Mouse (Mus musculus) E14TG2a.4 (cell line): ENCODE measurements at regions not wholly inside any gene's neighbourhood (a gene's known extent, or its start where the extent isn't known, plus 50 kb on each side); places are given as distances from the start of the nearest gene placed in this dataset.

Source experiments
- H3K27me3 ChIP-seq: 2 replicates; pipeline ENCODE4 v1.6.1; 2014; ENCODE audit warnings: low read length, control low read depth; ENCODE audit not compliant: insufficient read depth
- H3K36me3 ChIP-seq: 2 replicates; pipeline ENCODE4 v1.6.1; 2014; ENCODE audit warnings: low read length, control low read depth; ENCODE audit not compliant: insufficient read depth
- H3K4me1 ChIP-seq: replicated peaks from 2 replicates; pipeline ENCODE4 v1.6.1; 2014; ENCODE audit warnings: low read depth, low read length, control low read depth
- H3K4me3 ChIP-seq: replicated peaks from 2 replicates; pipeline ENCODE4 v1.5.1; 2014; ENCODE audit warnings: mild to moderate bottlenecking, low read length
- H3K9me3 ChIP-seq: 2 replicates; pipeline ENCODE4 v1.6.1; 2014; ENCODE audit warnings: low read length, control low read depth
- CTCF ChIP-seq: conservative IDR thresholded peaks from 2 replicates; pipeline ENCODE4 v1.5.1; 2014; ENCODE audit warnings: low read length
- NANOG ChIP-seq: IDR thresholded peaks from 2 replicates; pipeline ENCODE4 v1.6.1; 2014; ENCODE audit warnings: borderline replicate concordance, low read length, mixed read lengths
- POU5F1 ChIP-seq: IDR thresholded peaks from 2 replicates; pipeline ENCODE4 v1.6.1; 2014; ENCODE audit warnings: low read length, borderline replicate concordance

DNA sequence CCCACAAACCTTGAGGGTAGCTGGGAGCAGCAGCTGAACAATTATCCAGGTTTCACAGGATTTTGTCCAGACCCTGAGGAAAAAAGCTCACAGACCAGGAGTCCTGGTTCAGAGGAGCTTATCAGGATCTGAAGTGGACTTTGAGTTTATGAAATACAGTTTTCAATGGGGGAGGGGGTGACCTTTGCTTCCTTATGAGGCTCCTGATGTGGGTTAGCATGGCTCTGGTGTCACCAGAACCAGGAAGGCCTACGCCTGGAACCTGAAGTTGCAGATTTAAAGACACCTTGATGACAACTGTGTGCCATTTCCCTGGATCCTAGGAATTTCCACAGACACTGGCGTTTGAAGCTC is 364.7 kb downstream of the Btg1 start:
- no peaks in the 10 kb centered on the region for H3K4me1 ChIP-seq
- no peaks in the 10 kb centered on the region for H3K27me3 ChIP-seq
- no peak for TF ChIP-seq NANOG
- H3K4me3 ChIP-seq, result no peak overlapping the region
- no peaks in the 10 kb centered on the region for H3K36me3 ChIP-seq
- H3K9me3 ChIP-seq, result peaks cover 11% of the 10 kb centered on the region

DNA sequence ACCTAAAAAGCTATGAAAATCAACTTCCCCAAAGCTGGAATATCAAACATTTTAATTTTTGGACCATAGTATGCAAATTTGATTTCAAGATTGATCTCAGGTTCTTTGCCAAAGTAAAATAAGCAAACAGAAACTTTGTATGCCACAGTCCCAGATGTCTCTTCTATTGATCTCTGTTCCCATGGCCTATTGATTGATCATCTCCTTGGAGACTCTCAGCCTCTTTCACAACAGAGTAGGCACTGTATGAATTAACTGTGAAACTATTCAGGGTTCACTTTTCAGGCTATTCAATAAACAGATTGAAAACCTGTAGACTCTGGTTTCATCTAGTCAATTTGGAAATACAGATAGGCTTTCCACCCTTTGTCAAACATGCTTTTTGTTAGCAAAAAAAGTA is 384.1 kb downstream of the Btg1 start:
- no peak for TF ChIP-seq CTCF
- no peak for TF ChIP-seq NANOG
- TF ChIP-seq POU5F1, result no peak
- Histone ChIP-seq H3K4me3 (no peak overlapping the region), H3K27me3 (no peaks in the 10 kb centered on the region), H3K4me1 (no peaks in the 10 kb centered on the region), H3K9me3 (no peaks in the 10 kb centered on the region), H3K36me3 (no peaks in the 10 kb centered on the region)

DNA sequence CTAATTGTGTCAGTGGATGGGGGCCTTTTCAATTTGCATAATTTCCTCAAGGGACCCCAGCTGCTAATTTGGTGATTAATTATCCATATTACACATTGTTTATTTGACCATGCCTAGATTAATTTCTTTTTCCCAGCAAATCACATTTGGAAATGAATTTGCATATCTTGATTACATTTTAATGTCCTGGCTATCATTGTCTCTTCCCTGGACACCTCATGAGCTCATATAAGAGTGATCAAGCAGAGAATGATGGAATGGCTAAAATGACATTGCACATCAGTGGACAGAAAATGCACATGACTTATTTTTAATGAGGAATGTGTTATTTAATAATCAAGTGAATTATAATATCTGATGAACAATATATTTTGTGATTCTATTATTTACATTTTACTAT is 392.1 kb downstream of the Btg1 start:
- H3K36me3 ChIP-seq, result no peaks in the 10 kb centered on the region
- no peaks in the 10 kb centered on the region for H3K4me1 ChIP-seq
- no peaks in the 10 kb centered on the region for H3K27me3 ChIP-seq
- TF ChIP-seq NANOG, result no peak
- TF ChIP-seq CTCF, result no peak
- TF ChIP-seq POU5F1, result no peak
- H3K4me3 ChIP-seq, result no peak overlapping the region
- no peaks in the 10 kb centered on the region for H3K9me3 ChIP-seq

DNA sequence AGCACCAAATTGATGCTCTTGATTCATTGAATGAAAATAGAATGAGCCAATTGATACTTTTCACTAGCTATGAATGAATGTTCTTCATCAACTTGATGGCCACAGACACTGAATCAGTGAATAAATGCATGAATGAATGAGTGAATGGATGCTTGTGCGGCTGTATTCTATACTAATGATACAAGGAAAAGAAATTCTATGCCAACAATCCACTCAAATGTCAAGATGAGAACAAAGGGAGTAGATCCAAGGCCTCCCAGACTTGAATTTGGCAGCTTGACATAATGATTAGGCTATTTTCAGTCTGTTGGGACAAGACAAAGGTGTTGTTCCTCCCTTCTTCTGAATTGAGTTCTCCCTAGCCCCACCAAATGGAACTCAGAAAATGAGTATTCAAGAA is 393.1 kb downstream of the Btg1 start:
- no peak for TF ChIP-seq NANOG
- TF ChIP-seq CTCF, result no peak
- no peak for TF ChIP-seq POU5F1

DNA sequence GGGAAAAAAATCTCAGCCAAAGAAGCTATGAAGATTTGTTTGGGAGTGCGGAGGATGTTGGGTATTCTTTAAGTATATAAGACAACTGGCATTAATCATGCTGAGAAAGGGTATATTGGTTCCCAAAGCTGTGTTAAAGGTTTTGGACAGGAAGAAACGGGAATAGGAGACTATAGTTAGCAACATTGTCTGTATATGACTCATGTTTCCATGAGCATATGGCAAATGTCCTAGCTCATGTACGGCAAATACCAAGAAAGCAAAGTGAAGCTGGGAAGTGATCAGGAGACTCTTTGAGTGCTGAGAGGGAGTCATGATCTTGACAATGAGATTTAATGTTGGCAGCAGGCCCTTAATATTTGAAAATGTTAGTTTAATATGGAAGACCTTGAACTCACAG is 401.8 kb downstream of the Btg1 start:
- Histone ChIP-seq H3K9me3 (no peaks in the 10 kb centered on the region), H3K27me3 (no peaks in the 10 kb centered on the region), H3K4me3 (no peak overlapping the region), H3K4me1 (no peaks in the 10 kb centered on the region), H3K36me3 (no peaks in the 10 kb centered on the region)
- TF ChIP-seq CTCF, result no peak
- no peak for TF ChIP-seq POU5F1

More for the DNA sequence above, 393.1 kb downstream of the Btg1 start:
- no peaks in the 10 kb centered on the region for H3K36me3 ChIP-seq
- H3K9me3 ChIP-seq, result no peaks in the 10 kb centered on the region
- H3K27me3 ChIP-seq, result no peaks in the 10 kb centered on the region
- no peaks in the 10 kb centered on the region for H3K4me1 ChIP-seq
- no peak overlapping the region for H3K4me3 ChIP-seq

DNA sequence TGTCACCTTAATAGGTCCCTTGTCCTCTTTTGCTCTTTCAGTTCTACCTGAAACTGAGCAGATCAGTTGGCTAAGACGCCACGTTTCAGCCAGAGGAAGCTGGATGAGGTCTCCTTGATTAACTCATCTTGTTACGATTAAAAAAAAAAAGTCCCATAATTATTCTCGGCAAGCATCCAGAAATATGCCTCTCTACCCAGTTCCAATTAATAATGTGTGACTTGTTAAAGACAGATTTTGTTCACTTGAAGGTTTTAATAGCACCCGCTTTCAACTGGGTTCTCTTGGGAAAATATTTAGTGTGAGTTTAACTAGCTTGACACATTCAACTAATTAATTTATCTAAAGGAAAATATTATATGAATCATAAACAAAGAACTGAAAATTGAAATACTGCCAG is 412.0 kb downstream of the Btg1 start:
- H3K27me3 ChIP-seq, result no peaks in the 10 kb centered on the region
- no peak for TF ChIP-seq POU5F1
- no peak for TF ChIP-seq NANOG
- no peak for TF ChIP-seq CTCF
- no peaks in the 10 kb centered on the region for H3K36me3 ChIP-seq
- no peaks in the 10 kb centered on the region for H3K4me1 ChIP-seq
- H3K9me3 ChIP-seq, result no peaks in the 10 kb centered on the region
- no peak overlapping the region for H3K4me3 ChIP-seq

DNA sequence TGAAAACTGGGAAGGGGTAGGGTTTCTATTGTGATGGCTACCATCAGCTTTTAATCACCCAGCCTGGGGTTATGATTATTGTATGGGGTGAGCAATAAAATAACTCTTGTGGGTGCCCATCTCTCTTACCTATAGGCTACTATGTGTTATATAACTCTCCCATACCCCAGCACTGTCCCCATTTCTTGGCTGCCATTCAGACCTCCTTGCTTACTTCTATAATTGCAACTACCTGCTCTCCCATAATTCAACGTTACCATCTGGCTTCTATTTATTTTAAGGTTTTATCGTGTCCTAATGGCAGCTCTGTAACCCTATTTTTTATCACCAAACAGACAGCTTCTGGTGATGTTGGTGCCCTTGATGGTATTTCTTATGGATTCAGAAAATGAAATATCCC is 414.2 kb downstream of the Btg1 start:
- Histone ChIP-seq H3K27me3 (peaks cover 7% of the 10 kb centered on the region; the same call in 1 of the 2 replicates), H3K9me3 (no peaks in the 10 kb centered on the region), H3K4me1 (peaks cover 10% of the 10 kb centered on the region), H3K4me3 (no peak overlapping the region), H3K36me3 (no peaks in the 10 kb centered on the region)
- no peak for TF ChIP-seq NANOG
- TF ChIP-seq CTCF, result no peak
- no peak for TF ChIP-seq POU5F1

DNA sequence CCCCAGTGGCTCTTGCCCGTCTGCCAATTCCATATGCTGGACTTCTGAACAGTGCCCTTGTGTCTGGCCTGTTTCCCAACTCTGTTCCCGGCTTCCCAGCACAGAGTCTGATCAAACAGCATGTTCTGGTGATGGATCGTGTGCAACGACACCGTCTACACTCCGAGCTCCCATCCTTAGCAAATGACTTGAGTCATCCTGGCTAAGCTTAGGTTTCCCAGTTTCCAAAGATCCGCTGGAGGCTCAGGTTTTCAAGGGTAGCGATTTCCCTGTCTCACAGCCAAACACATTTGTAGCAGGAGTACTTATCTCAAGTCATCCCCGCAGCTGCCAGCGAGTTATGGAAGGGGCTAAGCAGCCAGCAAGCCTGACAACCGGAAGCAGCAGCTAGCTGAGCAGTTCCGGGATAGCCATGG is 418.6 kb downstream of the Btg1 start:
- Histone ChIP-seq H3K36me3 (no peaks in the 10 kb centered on the region), H3K4me1 (peaks cover 20% of the 10 kb centered on the region), H3K4me3 (peak overlapping the region; percentile 20; the same call in 1 of the 2 replicates), H3K27me3 (peaks cover 21% of the 10 kb centered on the region), H3K9me3 (no peaks in the 10 kb centered on the region)
- TF ChIP-seq NANOG (no peak), CTCF (no peak), POU5F1 (no peak)

DNA sequence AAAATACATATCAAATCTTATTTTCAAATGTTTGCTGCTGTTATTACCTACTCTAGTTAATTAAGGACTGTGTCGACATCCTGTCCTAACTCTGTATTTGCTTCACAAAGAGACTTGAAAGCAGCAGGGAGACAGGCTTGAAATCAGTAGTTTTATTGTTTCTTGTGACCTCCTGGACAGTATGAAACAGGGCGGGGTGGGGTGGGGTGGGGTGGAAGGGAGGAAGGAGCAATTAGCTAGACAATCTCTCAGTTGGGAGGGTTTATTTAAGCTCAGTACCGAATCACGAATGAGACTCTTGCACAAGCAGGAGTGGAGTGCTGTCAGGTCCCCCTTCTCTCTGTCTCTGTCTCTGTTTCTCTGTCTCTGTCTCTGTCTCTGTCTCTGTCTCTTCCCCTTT is 421.2 kb downstream of the Btg1 start:
- no peaks in the 10 kb centered on the region for H3K36me3 ChIP-seq
- H3K9me3 ChIP-seq, result no peaks in the 10 kb centered on the region
- peaks cover 20% of the 10 kb centered on the region for H3K4me1 ChIP-seq
- H3K27me3 ChIP-seq, result peaks cover 24% of the 10 kb centered on the region
- no peak overlapping the region for H3K4me3 ChIP-seq
- TF ChIP-seq CTCF, result no peak
- TF ChIP-seq POU5F1, result no peak
- TF ChIP-seq NANOG, result no peak
